Mouse (Mus musculus) MEL (cell line): ENCODE measurements around the gene Slc11a2. TPM values are rescaled to one million over a fixed set of nuclear protein-coding genes. Genes with fewer than 3 reads are reported as not detected.

Experiments
- DNase-seq: peaks from one replicate; pipeline ENCODE4 v3.0.0; 2011; ENCODE audit warnings: low read depth, low spot score
- H3K27ac ChIP-seq: 2 replicates; pipeline ENCODE4 v1.5.1; 2012; ENCODE audit warnings: low read depth, mild to moderate bottlenecking, control low read depth, low read length, moderate library complexity; ENCODE audit not compliant: control insufficient read depth
- H3K27me3 ChIP-seq, 2 experiments: fragments of 150-350 bp in 1 of 2; sonication (generic) in 1 of 2; 2 replicates each; pipeline ENCODE4 v1.6.1; 2012; ENCODE audit warnings: low read length in 2 of 2, mild to moderate bottlenecking in 2 of 2, improper control_type of control experiment in 1 of 2, moderate library complexity in 1 of 2; ENCODE audit not compliant: insufficient read depth in 2 of 2, control insufficient read depth in 1 of 2
- H3K36me3 ChIP-seq, 2 experiments: 2 replicates each; pipeline ENCODE4 v1.6.1; 2012 to 2014; ENCODE audit warnings: low read length in 2 of 2, improper control_type of control experiment in 1 of 2, inconsistent platforms in 1 of 2, mild to moderate bottlenecking in 1 of 2; ENCODE audit not compliant: insufficient read depth in 2 of 2, control insufficient read depth in 1 of 2
- H3K4me1 ChIP-seq, 2 experiments: fragments of 150-350 bp in 1 of 2; sonication (generic) in 1 of 2; 2 replicates each; pipeline ENCODE4 v1.6.1; 2012; ENCODE audit warnings: low read length in 2 of 2, improper control_type of control experiment in 1 of 2, mild to moderate bottlenecking in 1 of 2; ENCODE audit not compliant: insufficient read depth in 2 of 2, control insufficient read depth in 1 of 2
- H3K4me3 ChIP-seq, 2 experiments: fragments of 150-350 bp in 1 of 2; sonication (generic) in 1 of 2; 2 replicates each; pipeline ENCODE4 v1.5.1; 2012; ENCODE audit warnings: low read depth in 2 of 2, low read length in 2 of 2, mild to moderate bottlenecking in 2 of 2, moderate library complexity in 2 of 2, control low read depth in 1 of 2, improper control_type of control experiment in 1 of 2; ENCODE audit not compliant: control insufficient read depth in 1 of 2, insufficient read depth in 1 of 2
- H3K79me2 ChIP-seq: 2 replicates; pipeline ENCODE4 v1.6.1; 2012; ENCODE audit warnings: mild to moderate bottlenecking, low read length, moderate library complexity; ENCODE audit not compliant: control insufficient read depth, poor library complexity, insufficient read depth
- H3K9ac ChIP-seq: 2 replicates; pipeline ENCODE4 v1.6.1; 2012; ENCODE audit warnings: low read depth, mild to moderate bottlenecking, control low read depth, low read length, moderate library complexity; ENCODE audit not compliant: control insufficient read depth, poor library complexity, severe bottlenecking
- H3K9me3 ChIP-seq: fragments of 150-350 bp; sonication (generic); replicated peaks from 2 replicates; pipeline ENCODE4 v1.6.1; 2012; ENCODE audit warnings: mild to moderate bottlenecking, low read length, improper control_type of control experiment, moderate library complexity; ENCODE audit not compliant: insufficient read depth
- BHLHE40 ChIP-seq: IDR thresholded peaks from 2 replicates; pipeline ENCODE4 v1.6.1; 2012; ENCODE audit warnings: low read depth, mild to moderate bottlenecking, inconsistent platforms, low read length, improper control_type of control experiment, borderline replicate concordance
- CHD1 ChIP-seq: IDR thresholded peaks from 2 replicates; pipeline ENCODE4 v1.6.1; 2012; ENCODE audit warnings: low read depth, mild to moderate bottlenecking, inconsistent platforms, low read length, improper control_type of control experiment
- E2F4 ChIP-seq: IDR thresholded peaks from 2 replicates; pipeline ENCODE4 v1.6.1; 2011; ENCODE audit warnings: low read depth, low read length, improper control_type of control experiment, borderline replicate concordance
- ELF1 ChIP-seq: IDR thresholded peaks from 2 replicates; pipeline ENCODE4 v1.6.1; 2014; ENCODE audit warnings: low read depth, mild to moderate bottlenecking, inconsistent platforms, low read length, improper control_type of control experiment, moderate library complexity
- ETS1 ChIP-seq: IDR thresholded peaks from 2 replicates; pipeline ENCODE4 v1.6.1; 2012; ENCODE audit warnings: low read depth, mild to moderate bottlenecking, inconsistent platforms, low read length, improper control_type of control experiment, moderate library complexity
- GABPA ChIP-seq: IDR thresholded peaks from 2 replicates; pipeline ENCODE4 v1.6.1; 2012; ENCODE audit warnings: low read depth, mild to moderate bottlenecking, inconsistent platforms, low read length, improper control_type of control experiment, moderate library complexity
- KAT2A ChIP-seq: conservative IDR thresholded peaks from 2 replicates; pipeline ENCODE4 v1.6.1; 2012; ENCODE audit warnings: low read depth, low read length, improper control_type of control experiment, inconsistent platforms
- MAX ChIP-seq: IDR thresholded peaks from 2 replicates; pipeline ENCODE4 v1.6.1; 2011; ENCODE audit warnings: low read length, improper control_type of control experiment
- MAZ ChIP-seq: IDR thresholded peaks from 2 replicates; pipeline ENCODE4 v1.6.1; 2012; ENCODE audit warnings: low read depth, mild to moderate bottlenecking, inconsistent platforms, low read length, improper control_type of control experiment
- MEF2A ChIP-seq: IDR thresholded peaks from 2 replicates; pipeline ENCODE4 v1.6.1; 2014; ENCODE audit warnings: low read depth, mild to moderate bottlenecking, inconsistent platforms, low read length, improper control_type of control experiment; ENCODE audit not compliant: poor library complexity, insufficient replicate concordance, severe bottlenecking; ENCODE audit errors: extremely low read depth
- MYB ChIP-seq: IDR thresholded peaks from 2 replicates; pipeline ENCODE4 v1.6.1; 2011; ENCODE audit warnings: mild to moderate bottlenecking, low read depth, low read length, improper control_type of control experiment
- MYC ChIP-seq: IDR thresholded peaks from 2 replicates; pipeline ENCODE4 v1.6.1; 2011; ENCODE audit warnings: low read depth, mild to moderate bottlenecking, low read length, improper control_type of control experiment, moderate library complexity
- NELFE ChIP-seq: IDR thresholded peaks from 2 replicates; pipeline ENCODE4 v1.6.1; 2011; ENCODE audit warnings: low read depth, low read length, improper control_type of control experiment
- NRF1 ChIP-seq: IDR thresholded peaks from 2 replicates; pipeline ENCODE4 v1.6.1; 2014; ENCODE audit warnings: low read depth, mild to moderate bottlenecking, inconsistent platforms, low read length, improper control_type of control experiment, moderate library complexity; ENCODE audit not compliant: poor library complexity, insufficient read depth, severe bottlenecking
- POLR2A ChIP-seq, 2 experiments: IDR thresholded peaks; 2 replicates each; pipeline ENCODE4 v1.6.1; 2011 to 2012; ENCODE audit warnings: low read length in 2 of 2, mild to moderate bottlenecking in 2 of 2, control low read depth in 1 of 2, improper control_type of control experiment in 1 of 2, low read depth in 1 of 2, moderate library complexity in 1 of 2; ENCODE audit not compliant: control insufficient read depth in 1 of 2, insufficient read depth in 1 of 2, poor library complexity in 1 of 2
- RCOR1 ChIP-seq: IDR thresholded peaks from 2 replicates; pipeline ENCODE4 v1.6.1; 2012; ENCODE audit warnings: low read depth, mild to moderate bottlenecking, inconsistent platforms, low read length, improper control_type of control experiment
- SIN3A ChIP-seq: IDR thresholded peaks from 2 replicates; pipeline ENCODE4 v1.6.1; 2012; ENCODE audit warnings: low read length, improper control_type of control experiment, inconsistent platforms
- SMC3 ChIP-seq: IDR thresholded peaks from 2 replicates; pipeline ENCODE4 v1.6.1; 2011; ENCODE audit warnings: low read depth, low read length, improper control_type of control experiment
- TAL1 ChIP-seq: IDR thresholded peaks from 2 replicates; pipeline ENCODE4 v1.6.1; 2012; ENCODE audit warnings: mild to moderate bottlenecking, inconsistent platforms, low read length, moderate library complexity, mixed read lengths
- TBP ChIP-seq: IDR thresholded peaks from 2 replicates; pipeline ENCODE4 v1.8.0; 2011; ENCODE audit warnings: low read depth, low read length, improper control_type of control experiment
- TCF12 ChIP-seq: IDR thresholded peaks from 2 replicates; pipeline ENCODE4 v1.6.1; 2014; ENCODE audit warnings: low read depth, mild to moderate bottlenecking, inconsistent platforms, low read length, improper control_type of control experiment, moderate library complexity
- USF1 ChIP-seq: IDR thresholded peaks from 2 replicates; pipeline ENCODE4 v1.6.1; 2014; ENCODE audit warnings: low read depth, mild to moderate bottlenecking, inconsistent platforms, low read length, improper control_type of control experiment, moderate library complexity
- ZKSCAN1 ChIP-seq: IDR thresholded peaks from 2 replicates; pipeline ENCODE4 v1.6.1; 2012; ENCODE audit warnings: low read depth, mild to moderate bottlenecking, inconsistent platforms, low read length, improper control_type of control experiment, moderate library complexity
- ZNF384 ChIP-seq: IDR thresholded peaks from 2 replicates; pipeline ENCODE4 v1.6.1; 2012; ENCODE audit warnings: low read depth, mild to moderate bottlenecking, inconsistent platforms, low read length, improper control_type of control experiment
- polyA plus RNA-seq, 2 experiments: library from polyadenylated mRNA; stranded (reverse) in 1 of 2; unstranded in 1 of 2; fragments of >175 nt in 1 of 2; fragments of >200 nt in 1 of 2; gene quantifications; 2 replicates each; pipeline versions ENCODE4 v1.2.1 to v1.2.4; 2012; ENCODE audit warnings: low replicate concordance in 2 of 2, low read depth in 1 of 2; ENCODE audit not compliant: insufficient read length in 2 of 2, insufficient read depth in 1 of 2, missing spikeins in 1 of 2
- total RNA-seq: library from RNA; depleted of rRNA; stranded (reverse); fragments of 300-350 nt; gene quantifications from 2 replicates; pipeline ENCODE4 v1.2.3, GENCODE M21; 2012

Gene Slc11a2
- total and polyA plus RNA-seq, 3 experiments, result 69.0 to 112 TPM; not detected in 1

- DNase-seq, result no peak
- H3K79me2 ChIP-seq, result no peaks in the 10 kb centered on the region
- no peak overlapping the region for H3K27ac ChIP-seq
- no peaks in the 10 kb centered on the region for H3K36me3 ChIP-seq
- H3K9ac ChIP-seq, result no peak overlapping the region
- H3K4me1 ChIP-seq, result peaks cover 3% of the 10 kb centered on the region in 2 experiments; a peak in 2 of 4 replicates
- no peak overlapping the region for H3K4me3 ChIP-seq
- no peaks in the 10 kb centered on the region for H3K9me3 ChIP-seq
- TF ChIP-seq ELF1 (no peak), TAL1 (no peak), MAX (no peak), MYB (no peak), CHD1 (no peak), BHLHE40 (no peak), NRF1 (no peak), KAT2A (no peak), ZKSCAN1 (no peak), TBP (no peak), MAZ (no peak), SMC3 (no peak), TCF12 (no peak), MYC (no peak), POLR2A (IDR thresholded peaks at IDR 0.05; ENCODE audit: control insufficient read depth in 1 of 2, insufficient read depth in 1 of 2, low read depth in 1 of 2, low read length in 2 of 2, poor library complexity in 1 of 2) (no peak), E2F4 (no peak), NELFE (no peak), USF1 (no peak), GABPA (no peak)
- H3K27me3 ChIP-seq, result peaks cover 2 to 5% of the 10 kb centered on the region in 2 experiments; a peak in 3 of 4 replicates
Observed at GRCm38 (mm10) chr15:100349496-100349895, 75.4 kb downstream of the Slc11a2 start.

GRCm38 (mm10) chr15:100346761-100347160 lies 78.1 kb downstream of the Slc11a2 start:
- Histone ChIP-seq H3K36me3 (no peaks in the 10 kb centered on the region), H3K9ac (no peak overlapping the region), H3K79me2 (no peaks in the 10 kb centered on the region), H3K4me1 (peaks cover 3% of the 10 kb centered on the region in 2 experiments; a peak in 2 of 4 replicates), H3K9me3 (no peaks in the 10 kb centered on the region), H3K27me3 (peaks cover 0 to 4% of the 10 kb centered on the region in 2 experiments; a peak in 2 of 4 replicates), H3K27ac (no peak overlapping the region), H3K4me3 (no peak overlapping the region)
- DNase-seq, result no peak
- TF ChIP-seq MEF2A, result no peak
- no peak for TF ChIP-seq SIN3A
- no peak for TF ChIP-seq RCOR1
- no peak for TF ChIP-seq ZNF384
- TF ChIP-seq TBP, result no peak
- TF ChIP-seq ETS1, result no peak
- TF ChIP-seq BHLHE40, result no peak
